Mouse (Mus musculus) MEL (cell line): ENCODE data around the gene Susd4. TPM values are rescaled to one million over a fixed set of nuclear protein-coding genes. Genes with fewer than 3 reads are reported as not detected.

ENCODE experiments used
- DNase-seq: peaks from one replicate; pipeline ENCODE4 v3.0.0; 2011; ENCODE audit warnings: low read depth, low spot score
- H3K27ac ChIP-seq: 2 replicates; pipeline ENCODE4 v1.5.1; 2012; ENCODE audit warnings: low read depth, mild to moderate bottlenecking, control low read depth, low read length, moderate library complexity; ENCODE audit not compliant: control insufficient read depth
- H3K27me3 ChIP-seq, 2 experiments: fragments of 150-350 bp in 1 of 2; sonication (generic) in 1 of 2; 2 replicates each; pipeline ENCODE4 v1.6.1; 2012; ENCODE audit warnings: low read length in 2 of 2, mild to moderate bottlenecking in 2 of 2, improper control_type of control experiment in 1 of 2, moderate library complexity in 1 of 2; ENCODE audit not compliant: insufficient read depth in 2 of 2, control insufficient read depth in 1 of 2
- H3K36me3 ChIP-seq, 2 experiments: 2 replicates each; pipeline ENCODE4 v1.6.1; 2012 to 2014; ENCODE audit warnings: low read length in 2 of 2, improper control_type of control experiment in 1 of 2, inconsistent platforms in 1 of 2, mild to moderate bottlenecking in 1 of 2; ENCODE audit not compliant: insufficient read depth in 2 of 2, control insufficient read depth in 1 of 2
- H3K4me1 ChIP-seq, 2 experiments: fragments of 150-350 bp in 1 of 2; sonication (generic) in 1 of 2; 2 replicates each; pipeline ENCODE4 v1.6.1; 2012; ENCODE audit warnings: low read length in 2 of 2, improper control_type of control experiment in 1 of 2, mild to moderate bottlenecking in 1 of 2; ENCODE audit not compliant: insufficient read depth in 2 of 2, control insufficient read depth in 1 of 2
- H3K4me3 ChIP-seq, 2 experiments: fragments of 150-350 bp in 1 of 2; sonication (generic) in 1 of 2; 2 replicates each; pipeline ENCODE4 v1.5.1; 2012; ENCODE audit warnings: low read depth in 2 of 2, low read length in 2 of 2, mild to moderate bottlenecking in 2 of 2, moderate library complexity in 2 of 2, control low read depth in 1 of 2, improper control_type of control experiment in 1 of 2; ENCODE audit not compliant: control insufficient read depth in 1 of 2, insufficient read depth in 1 of 2
- H3K79me2 ChIP-seq: 2 replicates; pipeline ENCODE4 v1.6.1; 2012; ENCODE audit warnings: mild to moderate bottlenecking, low read length, moderate library complexity; ENCODE audit not compliant: control insufficient read depth, poor library complexity, insufficient read depth
- H3K9ac ChIP-seq: 2 replicates; pipeline ENCODE4 v1.6.1; 2012; ENCODE audit warnings: low read depth, mild to moderate bottlenecking, control low read depth, low read length, moderate library complexity; ENCODE audit not compliant: control insufficient read depth, poor library complexity, severe bottlenecking
- H3K9me3 ChIP-seq: fragments of 150-350 bp; sonication (generic); replicated peaks from 2 replicates; pipeline ENCODE4 v1.6.1; 2012; ENCODE audit warnings: mild to moderate bottlenecking, low read length, improper control_type of control experiment, moderate library complexity; ENCODE audit not compliant: insufficient read depth
- CHD1 ChIP-seq: IDR thresholded peaks from 2 replicates; pipeline ENCODE4 v1.6.1; 2012; ENCODE audit warnings: low read depth, mild to moderate bottlenecking, inconsistent platforms, low read length, improper control_type of control experiment
- ELF1 ChIP-seq: IDR thresholded peaks from 2 replicates; pipeline ENCODE4 v1.6.1; 2014; ENCODE audit warnings: low read depth, mild to moderate bottlenecking, inconsistent platforms, low read length, improper control_type of control experiment, moderate library complexity
- EP300 ChIP-seq, 2 experiments: IDR thresholded peaks; 2 replicates each; pipeline ENCODE4 v1.6.1; 2011; ENCODE audit warnings: improper control_type of control experiment in 2 of 2, low read length in 2 of 2, low read depth in 1 of 2, mild to moderate bottlenecking in 1 of 2
- ETS1 ChIP-seq: IDR thresholded peaks from 2 replicates; pipeline ENCODE4 v1.6.1; 2012; ENCODE audit warnings: low read depth, mild to moderate bottlenecking, inconsistent platforms, low read length, improper control_type of control experiment, moderate library complexity
- GATA1 ChIP-seq: IDR thresholded peaks from 2 replicates; pipeline ENCODE4 v1.6.1; 2011; ENCODE audit warnings: low read depth, low read length, improper control_type of control experiment
- MEF2A ChIP-seq: IDR thresholded peaks from 2 replicates; pipeline ENCODE4 v1.6.1; 2014; ENCODE audit warnings: low read depth, mild to moderate bottlenecking, inconsistent platforms, low read length, improper control_type of control experiment; ENCODE audit not compliant: poor library complexity, insufficient replicate concordance, severe bottlenecking; ENCODE audit errors: extremely low read depth
- MYC ChIP-seq: IDR thresholded peaks from 2 replicates; pipeline ENCODE4 v1.6.1; 2011; ENCODE audit warnings: low read depth, mild to moderate bottlenecking, low read length, improper control_type of control experiment, moderate library complexity
- NRF1 ChIP-seq: IDR thresholded peaks from 2 replicates; pipeline ENCODE4 v1.6.1; 2014; ENCODE audit warnings: low read depth, mild to moderate bottlenecking, inconsistent platforms, low read length, improper control_type of control experiment, moderate library complexity; ENCODE audit not compliant: poor library complexity, insufficient read depth, severe bottlenecking
- POLR2A ChIP-seq, 2 experiments: IDR thresholded peaks; 2 replicates each; pipeline ENCODE4 v1.6.1; 2011 to 2012; ENCODE audit warnings: low read length in 2 of 2, mild to moderate bottlenecking in 2 of 2, control low read depth in 1 of 2, improper control_type of control experiment in 1 of 2, low read depth in 1 of 2, moderate library complexity in 1 of 2; ENCODE audit not compliant: control insufficient read depth in 1 of 2, insufficient read depth in 1 of 2, poor library complexity in 1 of 2
- POLR2AphosphoS2 ChIP-seq: IDR thresholded peaks from 2 replicates; pipeline ENCODE4 v1.6.1; 2011; ENCODE audit warnings: low read length, improper control_type of control experiment
- RAD21 ChIP-seq: IDR thresholded peaks from 2 replicates; pipeline ENCODE4 v1.6.1; 2011; ENCODE audit warnings: mild to moderate bottlenecking, low read depth, low read length, improper control_type of control experiment
- SIN3A ChIP-seq: IDR thresholded peaks from 2 replicates; pipeline ENCODE4 v1.6.1; 2012; ENCODE audit warnings: low read length, improper control_type of control experiment, inconsistent platforms
- SMC3 ChIP-seq: IDR thresholded peaks from 2 replicates; pipeline ENCODE4 v1.6.1; 2011; ENCODE audit warnings: low read depth, low read length, improper control_type of control experiment
- TCF12 ChIP-seq: IDR thresholded peaks from 2 replicates; pipeline ENCODE4 v1.6.1; 2014; ENCODE audit warnings: low read depth, mild to moderate bottlenecking, inconsistent platforms, low read length, improper control_type of control experiment, moderate library complexity
- USF2 ChIP-seq, 2 experiments: IDR thresholded peaks; 2 replicates each; pipeline ENCODE4 v1.6.1; 2011 to 2012; ENCODE audit warnings: improper control_type of control experiment in 2 of 2, low read length in 2 of 2, borderline replicate concordance in 1 of 2, inconsistent platforms in 1 of 2, low read depth in 1 of 2, mild to moderate bottlenecking in 1 of 2; ENCODE audit not compliant: insufficient read depth in 1 of 2
- ZKSCAN1 ChIP-seq: IDR thresholded peaks from 2 replicates; pipeline ENCODE4 v1.6.1; 2012; ENCODE audit warnings: low read depth, mild to moderate bottlenecking, inconsistent platforms, low read length, improper control_type of control experiment, moderate library complexity
- ZNF384 ChIP-seq: IDR thresholded peaks from 2 replicates; pipeline ENCODE4 v1.6.1; 2012; ENCODE audit warnings: low read depth, mild to moderate bottlenecking, inconsistent platforms, low read length, improper control_type of control experiment
- polyA plus RNA-seq, 2 experiments: library from polyadenylated mRNA; stranded (reverse) in 1 of 2; unstranded in 1 of 2; fragments of >175 nt in 1 of 2; fragments of >200 nt in 1 of 2; gene quantifications; 2 replicates each; pipeline versions ENCODE4 v1.2.1 to v1.2.4; 2012; ENCODE audit warnings: low replicate concordance in 2 of 2, low read depth in 1 of 2; ENCODE audit not compliant: insufficient read length in 2 of 2, insufficient read depth in 1 of 2, missing spikeins in 1 of 2
- total RNA-seq: library from RNA; depleted of rRNA; stranded (reverse); fragments of 300-350 nt; gene quantifications from 2 replicates; pipeline ENCODE4 v1.2.3, GENCODE M21; 2012

Susd4 gene
- total and polyA plus RNA-seq, 3 experiments, result not detected

- Histone ChIP-seq H3K9ac (no peak overlapping the region), H3K79me2 (no peaks in the 10 kb centered on the region), H3K27me3 (no peaks in the 10 kb centered on the region), H3K9me3 (no peaks in the 10 kb centered on the region), H3K4me3 (no peak overlapping the region), H3K27ac (no peak overlapping the region), H3K4me1 (no peaks in the 10 kb centered on the region), H3K36me3 (no peaks in the 10 kb centered on the region)
- no peak for TF ChIP-seq RAD21
- TF ChIP-seq ETS1, result no peak
- no peak for TF ChIP-seq ZKSCAN1
- no peak for TF ChIP-seq POLR2AphosphoS2
- no peak for TF ChIP-seq NRF1
- TF ChIP-seq SIN3A, result no peak
- TF ChIP-seq SMC3, result no peak
- no peak for DNase-seq
These were observed 50.9 kb downstream of the Susd4 start for GRCm38 (mm10) chr1:182814566-182814965.

GRCm38 (mm10) chr1:182817106-182817505 is 53.4 kb downstream of the Susd4 start:
- TF ChIP-seq USF2 (IDR thresholded peaks at IDR 0.05; ENCODE audit: borderline replicate concordance in 1 of 2, insufficient read depth in 1 of 2, low read depth in 1 of 2, low read length in 2 of 2) (no peak), CHD1 (no peak), MEF2A (no peak), EP300 (IDR thresholded peaks at IDR 0.05; ENCODE audit: low read depth in 1 of 2, low read length in 2 of 2) (no peak), ELF1 (no peak), GATA1 (no peak), RAD21 (no peak), ZNF384 (no peak), POLR2AphosphoS2 (no peak), MYC (no peak), POLR2A (IDR thresholded peaks at IDR 0.05; ENCODE audit: control insufficient read depth in 1 of 2, insufficient read depth in 1 of 2, low read depth in 1 of 2, low read length in 2 of 2, poor library complexity in 1 of 2) (no peak), TCF12 (no peak)
- Histone ChIP-seq H3K27me3 (no peaks in the 10 kb centered on the region), H3K4me1 (no peaks in the 10 kb centered on the region), H3K4me3 (no peak overlapping the region), H3K9ac (no peak overlapping the region), H3K36me3 (no peaks in the 10 kb centered on the region), H3K9me3 (no peaks in the 10 kb centered on the region), H3K27ac (no peak overlapping the region), H3K79me2 (no peaks in the 10 kb centered on the region)
- no peak for DNase-seq
